Mouse (Mus musculus) kidney, adult 10 weeks (tissue): ENCODE data around the gene Noxred1. TPM values are rescaled to one million over a fixed set of nuclear protein-coding genes. Genes with fewer than 3 reads are reported as not detected.

Experiments
- polyA plus RNA-seq: library from polyadenylated mRNA; stranded (reverse); fragments of 350-450 nt; fragmentation: Illumina TruSeq; extraction: RNeasy Lipid Tissue Mini Kit (QIAGEN cat#74804); gene quantifications from one replicate; pipeline ENCODE4 v1.2.3, GENCODE M21; 2014; ENCODE audit warnings: low read depth, low replicate concordance

Noxred1 gene
- polyA plus RNA-seq, result 1.0 TPM

DNA sequence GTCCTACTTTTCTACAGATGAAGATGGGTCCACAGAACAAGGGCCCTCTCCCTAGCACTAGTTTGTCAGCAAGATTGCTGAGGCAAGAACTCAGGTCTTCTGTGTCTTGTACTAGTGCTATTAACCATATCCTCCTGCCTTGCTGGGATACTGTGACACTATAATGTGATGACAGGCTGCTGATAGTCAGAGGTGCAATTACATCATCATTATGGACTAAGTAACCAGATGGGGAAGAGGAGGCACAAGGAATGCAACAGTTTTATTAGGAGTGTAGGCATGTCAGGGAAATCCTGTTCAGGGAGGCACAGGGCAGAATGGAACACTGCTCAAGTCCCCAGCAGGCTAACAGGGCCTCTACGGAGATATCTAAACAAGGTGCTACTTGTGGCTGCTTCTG lies at the start of gene Noxred1:
TSS of gene Noxred1 (minus strand) at position 101 of the 400 bp plus-strand sequence.

DNA sequence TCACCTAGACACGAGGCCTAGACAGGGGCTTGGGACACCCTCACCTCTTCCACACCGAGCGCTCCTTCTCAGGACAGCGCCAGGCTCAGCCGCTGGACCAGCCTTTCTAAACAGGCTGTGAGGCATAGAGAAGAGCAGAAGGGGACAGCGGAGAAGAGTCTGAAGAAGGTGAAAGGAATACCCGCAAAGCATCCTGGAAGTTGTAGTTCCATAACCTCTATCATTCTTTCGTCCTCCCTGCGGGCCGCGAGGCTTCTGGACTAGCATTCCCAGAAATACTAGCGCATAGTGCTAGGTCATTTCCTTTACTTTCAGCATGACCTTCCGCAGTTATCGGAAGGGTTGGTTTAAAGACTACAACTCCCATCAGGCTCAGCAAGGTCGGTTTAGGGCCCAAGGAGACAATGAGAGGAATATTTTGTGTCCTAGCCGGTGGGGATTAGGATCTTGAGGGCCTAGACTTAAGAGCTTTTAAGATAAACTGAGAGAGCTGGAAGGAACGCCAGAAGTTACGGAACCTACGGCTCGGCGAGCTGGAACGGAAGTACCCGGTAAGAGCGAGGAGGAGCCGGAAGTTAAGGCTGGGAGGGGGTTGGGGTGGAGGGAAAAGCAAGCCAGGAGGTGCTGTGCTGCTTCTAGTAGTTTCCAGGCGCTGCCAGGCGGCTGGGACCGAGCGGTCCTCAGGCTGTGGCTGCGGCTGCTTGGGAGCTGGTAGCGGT lies 27.7 kb upstream of the Noxred1 start, which contains the start of the genes Vipas39 and Ahsa1:
TSS of gene Vipas39 (minus strand) at position 149 of the 719 bp plus-strand sequence.
TSS of gene Ahsa1 (plus strand) at position 372 of the 719 bp plus-strand sequence.

DNA sequence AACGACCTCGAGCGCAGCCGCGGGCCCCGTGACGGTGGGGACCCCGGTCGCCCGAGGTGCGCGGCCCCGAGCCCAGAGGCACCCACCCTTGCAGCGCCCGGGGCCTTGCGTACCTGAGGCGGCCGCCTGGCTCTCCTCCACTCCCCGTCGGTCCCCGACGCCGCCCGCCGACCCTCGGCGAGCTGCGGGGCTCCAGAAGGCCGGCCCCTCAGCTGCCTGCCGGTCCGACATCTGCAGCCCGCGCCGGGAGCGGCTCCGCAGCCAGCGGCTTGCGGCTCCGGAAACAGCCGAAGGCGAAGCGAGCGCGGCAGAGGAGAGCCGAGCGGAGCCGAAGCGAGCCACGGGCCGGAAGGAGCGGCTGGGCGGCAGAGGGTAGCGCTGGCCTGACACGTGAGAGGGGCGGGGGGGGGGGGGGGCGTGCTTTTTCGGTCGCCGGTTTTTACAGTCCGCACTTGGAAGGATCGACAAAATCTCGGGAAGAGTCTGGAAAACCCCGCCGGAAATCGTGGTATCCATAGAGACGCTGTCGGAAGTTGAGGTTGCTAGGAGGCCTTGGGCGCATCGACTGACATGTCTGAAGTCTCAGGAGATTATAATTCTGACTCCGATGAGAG lies 38.5 kb downstream of the Noxred1 start, which contains the start of gene Tmed8:
TSS of gene Tmed8 (minus strand) at position 482 of the 614 bp plus-strand sequence.

DNA sequence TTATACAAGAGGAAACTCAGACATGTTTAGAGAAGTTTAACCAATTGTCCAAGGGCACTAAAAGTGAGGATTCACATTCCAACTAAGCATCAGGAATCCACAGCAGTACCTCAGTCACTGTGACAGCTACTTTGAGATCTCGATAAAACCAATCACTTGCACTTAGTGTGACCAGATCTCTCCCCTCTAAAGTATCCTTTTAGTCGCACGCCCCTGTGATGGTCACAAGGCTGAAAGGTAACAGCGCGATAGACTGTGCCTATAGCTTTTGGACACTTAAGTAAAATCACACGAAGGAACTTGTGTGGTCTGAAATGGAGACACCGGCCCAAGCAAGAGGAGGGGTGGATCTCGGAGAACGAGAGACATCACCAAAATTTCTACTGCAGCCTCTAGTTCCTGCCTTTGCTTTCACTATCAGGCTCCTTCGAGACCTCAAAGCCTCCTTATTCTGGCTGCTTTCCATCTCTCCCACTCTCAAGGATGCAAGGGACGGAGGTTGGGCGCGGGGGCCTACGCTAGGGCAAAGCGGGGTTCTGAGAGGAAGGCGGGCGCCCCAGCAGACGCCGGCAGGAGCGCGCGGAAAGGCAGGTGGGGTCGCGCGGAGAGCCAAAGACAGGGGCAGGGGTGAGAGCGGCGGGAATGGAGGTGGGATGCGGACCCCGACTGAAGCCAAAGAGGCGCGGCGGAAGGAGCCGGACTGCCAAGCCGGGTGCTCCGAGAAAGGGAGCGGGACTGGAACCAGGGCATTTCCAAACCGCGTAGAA lies 39.1 kb downstream of the Noxred1 start, which contains the start of gene Samd15:
TSS of gene Samd15 (plus strand) at position 518 of the 767 bp plus-strand sequence.

Other genes starting within 250 kb of the Noxred1 start
- not detected for gene Zdhhc22, start 248.3 kb downstream of the Noxred1 start, polyA plus RNA-seq
- not detected for gene Tmem63c, start 217.4 kb downstream of the Noxred1 start, polyA plus RNA-seq
- not detected for gene Ngb, start 136.2 kb downstream of the Noxred1 start, polyA plus RNA-seq
- 292 TPM for gene Gstz1, start 91.6 kb downstream of the Noxred1 start, polyA plus RNA-seq
- 9.8 TPM for gene Pomt2, start 90.8 kb downstream of the Noxred1 start, polyA plus RNA-seq
- 2.5 TPM for gene Samd15, start 39.0 kb downstream of the Noxred1 start, polyA plus RNA-seq
- 20.1 TPM for gene Tmed8, start 38.3 kb downstream of the Noxred1 start, polyA plus RNA-seq
- 30.1 TPM for gene Vipas39, start 27.5 kb upstream of the Noxred1 start, polyA plus RNA-seq
- gene Ahsa1, start 27.7 kb upstream of the Noxred1 start, polyA plus RNA-seq, result 141 TPM
- gene Ism2, start 61.0 kb upstream of the Noxred1 start, polyA plus RNA-seq, result not detected
- 153 TPM for gene Sptlc2, start 149.6 kb upstream of the Noxred1 start, polyA plus RNA-seq
- gene Slirp, start 205.2 kb upstream of the Noxred1 start, polyA plus RNA-seq, result 164 TPM
- 13.4 TPM for gene Alkbh1, start 205.3 kb upstream of the Noxred1 start, polyA plus RNA-seq
- 84.7 TPM for gene Snw1, start 233.5 kb upstream of the Noxred1 start, polyA plus RNA-seq